Mouse (Mus musculus) spleen, adult 2 months (tissue): ENCODE measurements at regions not wholly inside any gene's neighbourhood (a gene's known extent, or its start where the extent isn't known, plus 50 kb on each side); places are given as distances from the start of the nearest gene placed in this dataset.

Experiments used
- CTCF ChIP-seq: fragments of 200-500 bp; IDR thresholded peaks from 2 replicates; pipeline ENCODE4 v1.5.1; 2011; ENCODE audit warnings: mild to moderate bottlenecking, inconsistent platforms; ENCODE audit not compliant: insufficient read depth, insufficient read length, insufficient replicate concordance; ENCODE audit errors: extremely low read depth
- POLR2A ChIP-seq: fragments of 200-500 bp; IDR thresholded peaks from 2 replicates; pipeline ENCODE4 v1.6.1; 2011; ENCODE audit warnings: low read depth, low read length, inconsistent platforms

GRCm38 (mm10) chr14:105730786-105731185 lies 165.8 kb downstream of the Spry2 start:
- TF ChIP-seq POLR2A (no peak), CTCF (no peak)
